Mouse (Mus musculus) ES-Bruce4 (cell line): ENCODE measurements around the gene Etv1. TPM values are rescaled to one million over a fixed set of nuclear protein-coding genes. Genes with fewer than 3 reads are reported as not detected.

Source experiments
- H3K27ac ChIP-seq: 2 replicates; pipeline ENCODE4 v1.5.1; 2012; ENCODE audit warnings: low read length, inconsistent platforms; ENCODE audit not compliant: insufficient read depth
- H3K27me3 ChIP-seq: 2 replicates; pipeline ENCODE4 v1.6.1; 2012; ENCODE audit warnings: mild to moderate bottlenecking, low read length, inconsistent platforms; ENCODE audit not compliant: control insufficient read depth, poor library complexity, insufficient read depth, severe bottlenecking
- H3K36me3 ChIP-seq: 2 replicates; pipeline ENCODE4 v1.6.1; 2012; ENCODE audit warnings: inconsistent platforms, mild to moderate bottlenecking, low read length, moderate library complexity; ENCODE audit not compliant: control insufficient read depth, poor library complexity, insufficient read depth, severe bottlenecking
- H3K4me1 ChIP-seq: one replicate; pipeline ENCODE4 v1.8.1; 2011; ENCODE audit warnings: low read length; ENCODE audit not compliant: control insufficient read depth, insufficient read depth
- H3K4me3 ChIP-seq: 2 replicates; pipeline ENCODE4 v1.5.1; 2011; ENCODE audit warnings: low read depth, mild to moderate bottlenecking, low read length
- H3K9ac ChIP-seq: 2 replicates; pipeline ENCODE4 v1.6.1; 2012; ENCODE audit warnings: low read depth, mild to moderate bottlenecking, inconsistent platforms; ENCODE audit not compliant: poor library complexity, severe bottlenecking
- H3K9me3 ChIP-seq: replicated peaks from 2 replicates; pipeline ENCODE4 v1.6.1; 2012; ENCODE audit warnings: mild to moderate bottlenecking, low read length, inconsistent platforms; ENCODE audit not compliant: control insufficient read depth, poor library complexity, insufficient read depth, severe bottlenecking
- CTCF ChIP-seq: IDR thresholded peaks from one replicate; pipeline ENCODE4 v1.8.1; 2011; ENCODE audit warnings: low read depth, low read length
- EP300 ChIP-seq: IDR thresholded peaks from 2 replicates; pipeline ENCODE4 v1.6.1; 2011; ENCODE audit warnings: low read depth, low read length; ENCODE audit not compliant: insufficient read depth
- POLR2A ChIP-seq: IDR thresholded peaks from one replicate; pipeline ENCODE4 v1.8.1; 2011; ENCODE audit warnings: low read length; ENCODE audit not compliant: insufficient read depth
- polyA plus RNA-seq: library from polyadenylated mRNA; stranded (reverse); fragments of >200 nt; gene quantifications from 2 replicates; pipeline ENCODE4 v1.2.4, GENCODE M21; 2011; ENCODE audit warnings: low read depth; ENCODE audit not compliant: missing spikeins, insufficient read depth, insufficient read length

Gene Etv1
- polyA plus RNA-seq, 1 experiment: 9.8 TPM

DNA sequence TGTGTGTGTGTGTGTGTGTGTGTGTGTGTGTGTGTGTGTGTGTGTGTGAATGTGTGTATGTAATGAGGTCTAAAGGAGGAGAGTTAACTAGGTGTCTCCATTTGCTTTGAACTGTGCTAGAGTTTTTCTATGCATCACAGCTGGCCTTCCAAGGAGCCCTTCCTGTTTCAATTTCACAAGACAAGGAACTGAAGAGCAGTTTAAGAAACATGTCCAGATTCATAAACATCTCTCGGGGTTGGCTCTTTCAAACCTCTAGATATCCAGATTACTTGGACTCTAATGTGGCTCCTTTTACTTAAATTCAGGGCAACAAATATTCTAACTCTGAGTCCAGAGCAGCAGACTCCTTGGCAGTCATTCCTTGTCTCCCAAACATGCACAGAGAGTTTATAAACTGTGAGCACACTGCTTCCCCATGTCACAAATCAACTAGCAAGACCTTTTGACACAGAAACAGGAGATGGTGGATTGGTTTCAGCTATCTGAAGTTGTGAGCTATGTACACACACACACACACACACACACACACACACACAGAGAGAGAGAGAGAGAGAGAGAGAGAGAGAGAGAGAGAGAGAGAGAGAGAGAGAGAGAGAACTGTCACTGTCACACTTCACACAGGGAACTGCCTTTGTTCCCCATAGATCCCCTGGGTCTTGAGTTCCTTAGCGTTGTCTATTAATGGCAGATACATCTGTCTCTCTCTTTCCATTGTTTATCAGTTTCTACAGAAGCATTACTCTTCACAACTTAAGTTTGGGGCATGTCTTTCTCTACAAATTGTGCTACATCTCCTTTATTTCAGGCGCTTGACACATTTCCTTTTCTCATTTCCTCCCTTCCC lies 85.0 kb downstream of the Etv1 start:
- Histone ChIP-seq H3K4me3 (no peak overlapping the region), H3K9me3 (no peaks in the 10 kb centered on the region), H3K9ac (no peak overlapping the region), H3K27me3 (no peaks in the 10 kb centered on the region), H3K27ac (no peak overlapping the region), H3K4me1 (no peaks in the 10 kb centered on the region), H3K36me3 (no peaks in the 10 kb centered on the region)
- TF ChIP-seq CTCF (no peak), POLR2A (no peak), EP300 (no peak)

DNA sequence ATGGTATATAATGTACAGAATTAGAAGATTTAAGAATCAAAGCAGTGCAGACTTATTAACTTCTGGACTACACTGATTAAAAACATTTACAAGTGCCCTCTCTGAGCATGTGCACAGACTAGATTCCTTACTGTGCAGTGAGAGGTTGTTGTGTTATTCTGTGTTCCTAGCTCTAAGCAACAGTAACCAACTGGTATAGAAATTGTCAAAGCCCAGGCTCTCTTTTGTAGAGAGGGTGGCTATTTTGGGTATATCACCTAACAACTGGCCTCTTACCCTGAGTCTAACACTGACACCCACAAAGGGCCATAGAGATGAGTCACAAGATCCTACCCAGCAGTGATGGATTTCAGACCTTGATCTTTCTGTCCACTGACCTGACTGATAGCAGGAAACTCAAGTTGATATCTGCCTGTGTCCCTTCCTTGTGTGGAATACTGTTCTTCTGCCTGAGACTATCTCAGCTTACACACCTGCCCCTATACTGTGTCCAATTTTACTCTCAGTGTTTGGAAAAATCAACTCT lies 95.4 kb downstream of the Etv1 start:
- H3K36me3 ChIP-seq: no peaks in the 10 kb centered on the region
- no peak overlapping the region for H3K27ac ChIP-seq
- H3K9me3 ChIP-seq: no peaks in the 10 kb centered on the region
- H3K4me1 ChIP-seq: no peaks in the 10 kb centered on the region
- no peak overlapping the region for H3K4me3 ChIP-seq
- no peaks in the 10 kb centered on the region for H3K27me3 ChIP-seq
- H3K9ac ChIP-seq: no peak overlapping the region
- no peak for TF ChIP-seq EP300
- TF ChIP-seq POLR2A: no peak
- TF ChIP-seq CTCF: no peak

DNA sequence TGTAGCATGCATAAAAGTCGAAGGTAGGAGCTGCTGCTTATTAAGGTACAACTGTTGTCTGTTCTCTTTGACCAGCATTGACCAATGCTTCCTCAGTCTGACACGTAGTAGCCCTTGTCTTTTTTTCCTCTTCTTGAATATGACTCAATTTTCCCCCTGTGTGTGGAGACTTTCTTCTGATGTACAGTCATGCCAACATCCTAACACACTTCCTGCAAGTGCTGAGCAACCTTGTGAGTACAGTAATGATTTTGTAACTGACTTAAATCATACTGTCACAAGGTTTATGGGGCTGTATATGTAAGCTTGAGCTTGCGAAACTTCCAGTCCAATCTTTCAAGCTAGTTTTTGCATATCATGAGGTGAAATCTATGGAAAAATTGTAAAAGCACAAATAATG lies 125.3 kb downstream of the Etv1 start:
- no peaks in the 10 kb centered on the region for H3K36me3 ChIP-seq
- H3K9me3 ChIP-seq: no peaks in the 10 kb centered on the region
- no peaks in the 10 kb centered on the region for H3K27me3 ChIP-seq
- no peak overlapping the region for H3K4me3 ChIP-seq
- TF ChIP-seq CTCF: no peak
- no peak for TF ChIP-seq EP300
- TF ChIP-seq POLR2A: no peak
- no peak overlapping the region for H3K9ac ChIP-seq
- H3K27ac ChIP-seq: no peak overlapping the region
- no peaks in the 10 kb centered on the region for H3K4me1 ChIP-seq

DNA sequence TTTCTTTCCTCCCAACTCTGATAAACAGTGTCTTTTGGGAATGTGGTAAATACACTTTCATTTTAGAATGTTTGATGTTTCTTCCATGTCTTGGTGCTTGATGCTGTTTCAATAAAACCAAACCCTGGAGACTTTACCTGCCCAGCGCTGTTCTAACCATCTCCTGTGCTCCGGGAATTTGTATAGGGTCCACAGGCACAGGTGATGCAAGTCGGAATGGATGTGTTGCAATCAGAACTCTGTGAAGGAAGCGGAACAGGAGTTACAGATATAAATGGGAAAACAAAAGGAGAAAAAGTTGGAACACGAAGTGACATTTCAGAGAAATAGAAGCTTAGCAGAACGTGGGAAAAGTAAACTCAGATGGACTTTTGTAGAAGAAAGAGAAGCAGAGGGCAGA lies 127.1 kb downstream of the Etv1 start:
- Histone ChIP-seq H3K4me3 (no peak overlapping the region), H3K27me3 (no peaks in the 10 kb centered on the region), H3K27ac (no peak overlapping the region), H3K9ac (no peak overlapping the region), H3K4me1 (no peaks in the 10 kb centered on the region), H3K9me3 (no peaks in the 10 kb centered on the region), H3K36me3 (no peaks in the 10 kb centered on the region)
- TF ChIP-seq POLR2A: no peak
- TF ChIP-seq CTCF: no peak
- TF ChIP-seq EP300: no peak

DNA sequence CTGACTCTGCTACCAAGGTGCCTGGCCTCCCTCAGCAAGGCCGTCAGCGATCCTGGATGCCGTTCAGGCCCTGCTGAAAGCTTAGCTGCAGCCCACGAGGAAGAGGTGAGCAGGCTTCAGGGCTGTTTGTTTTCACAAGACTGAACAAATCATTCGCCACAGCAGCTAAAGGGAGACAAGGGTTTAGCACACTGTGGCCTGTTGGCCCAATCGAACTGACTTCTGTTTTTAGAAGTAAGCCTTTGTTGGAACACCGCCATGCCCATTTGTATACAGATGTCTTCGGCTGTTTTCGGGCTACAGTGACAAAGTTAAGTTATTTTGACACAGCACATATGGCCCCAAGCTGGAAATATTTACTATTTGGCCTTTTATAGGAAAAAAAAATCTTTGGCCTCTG lies 127.6 kb downstream of the Etv1 start:
- H3K4me3 ChIP-seq: no peak overlapping the region
- H3K36me3 ChIP-seq: no peaks in the 10 kb centered on the region
- no peaks in the 10 kb centered on the region for H3K4me1 ChIP-seq
- H3K9me3 ChIP-seq: no peaks in the 10 kb centered on the region
- H3K9ac ChIP-seq: no peak overlapping the region
- H3K27ac ChIP-seq: no peak overlapping the region
- H3K27me3 ChIP-seq: no peaks in the 10 kb centered on the region
- TF ChIP-seq POLR2A: no peak
- TF ChIP-seq EP300: no peak
- TF ChIP-seq CTCF: no peak

DNA sequence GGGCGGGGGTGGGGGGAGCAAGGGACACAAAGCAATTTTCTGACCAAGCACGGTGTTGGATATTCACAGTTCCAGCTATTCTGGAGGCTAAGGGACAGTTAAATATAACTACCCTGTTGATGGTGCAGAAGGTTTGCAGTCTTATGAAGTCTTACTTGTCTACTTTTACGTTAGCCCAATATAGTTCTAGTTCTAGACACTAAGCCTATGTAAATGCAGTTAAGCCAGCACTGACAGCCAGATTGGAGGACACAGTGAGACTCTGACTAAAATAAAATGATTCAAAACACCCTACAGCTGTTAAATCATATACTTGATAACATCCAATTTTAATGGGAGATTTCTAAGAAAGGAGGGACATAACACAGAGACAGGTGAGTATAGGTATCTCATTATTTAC lies 129.8 kb downstream of the Etv1 start:
- no peak for TF ChIP-seq EP300
- no peak for TF ChIP-seq POLR2A
- no peak for TF ChIP-seq CTCF
- H3K9ac ChIP-seq: no peak overlapping the region
- no peak overlapping the region for H3K27ac ChIP-seq
- no peaks in the 10 kb centered on the region for H3K9me3 ChIP-seq
- no peak overlapping the region for H3K4me3 ChIP-seq
- H3K27me3 ChIP-seq: no peaks in the 10 kb centered on the region
- no peaks in the 10 kb centered on the region for H3K36me3 ChIP-seq
- no peaks in the 10 kb centered on the region for H3K4me1 ChIP-seq
